Mouse (Mus musculus): ENCODE results near the gene Mup10.
"Not testable (repeated sequence)": the region's sequence is repeated elsewhere in the genome, so short reads cannot be mapped to it uniquely, and the experiment has no call there.

Gene Mup10

DNA sequence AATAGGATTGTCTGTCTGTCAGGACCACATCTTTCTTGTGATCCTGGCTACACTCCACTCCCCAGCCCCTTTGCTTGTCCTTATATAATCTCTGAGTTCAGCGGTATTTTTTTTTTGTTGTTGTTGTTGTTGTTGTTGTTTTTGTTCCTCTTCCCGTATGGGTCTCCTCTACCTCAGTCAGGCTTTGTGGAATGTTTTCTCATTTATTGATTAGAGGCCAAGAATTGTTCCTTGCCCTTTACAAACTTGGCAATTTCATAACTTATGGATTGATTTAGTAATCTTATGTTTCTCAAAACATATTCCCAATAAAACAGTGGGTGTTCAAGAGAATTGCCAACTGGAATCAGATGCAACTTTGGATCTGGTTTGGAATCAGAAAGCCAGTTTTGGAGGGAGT is at the start of gene Mup10:
Gene Mup10 (minus strand): TSS at position 101 of the 400 bp plus-strand sequence.
- not testable (repeated sequence) for DNase-seq
